Mouse (Mus musculus) stomach, embryonic 16.5 days (tissue): ENCODE measurements around the gene Tmem198b. TPM values are rescaled to one million over a fixed set of nuclear protein-coding genes. Genes with fewer than 3 reads are reported as not detected.

ENCODE experiments used
- ATAC-seq: fragments of 200-750 bp; cut with Nextera tagmentation; 2 replicates; pipeline ENCODE4 v1.8.0; 2017; ENCODE audit warnings: moderate number of reproducible peaks, moderate TSS enrichment; ENCODE audit not compliant: insufficient read depth, low FRiP score
- H3K27ac ChIP-seq: fragments of 300-500 bp; sonication (generic); 2 replicates; pipeline ENCODE4 v1.5.1; 2014; ENCODE audit warnings: low read length
- H3K27me3 ChIP-seq: fragments of 300-500 bp; sonication (generic); 2 replicates; pipeline ENCODE4 v1.6.1; 2014; ENCODE audit warnings: low read length, control low read depth, mixed read lengths; ENCODE audit not compliant: control insufficient read depth, insufficient read depth
- H3K36me3 ChIP-seq: fragments of 300-500 bp; sonication (generic); 2 replicates; pipeline ENCODE4 v1.6.1; 2014; ENCODE audit warnings: low read length; ENCODE audit not compliant: control insufficient read depth, insufficient read depth
- H3K4me1 ChIP-seq: fragments of 300-500 bp; sonication (generic); 2 replicates; pipeline ENCODE4 v1.6.1; 2014; ENCODE audit warnings: low read length, control low read depth, mixed read lengths; ENCODE audit not compliant: control insufficient read depth, insufficient read depth
- H3K4me2 ChIP-seq: fragments of 300-500 bp; sonication (generic); 2 replicates; pipeline ENCODE4 v1.6.1; 2014; ENCODE audit warnings: low read depth, low read length, mixed read lengths
- H3K4me3 ChIP-seq: fragments of 300-500 bp; sonication (generic); replicated peaks from 2 replicates; pipeline ENCODE4 v1.5.1; 2014; ENCODE audit warnings: mild to moderate bottlenecking, low read length
- H3K9ac ChIP-seq: fragments of 300-500 bp; sonication (generic); 2 replicates; pipeline ENCODE4 v1.6.1; 2014; ENCODE audit warnings: low read length
- H3K9me3 ChIP-seq: fragments of 300-500 bp; sonication (generic); replicated peaks from 2 replicates; pipeline ENCODE4 v1.6.1; 2016; ENCODE audit warnings: low read length, control low read depth; ENCODE audit not compliant: control insufficient read depth
- WGBS: fragments of 180-500 bp; shearing (Covaris S2); extraction: QIAGEN DNeasy Blood & Tissue Kit; methylation state at CpG from one replicate; pipeline ENCODE4 v1.1.7; 2014; 5-methylcytosine and 5-hydroxymethylcytosine counted together
- polyA plus RNA-seq: library from polyadenylated mRNA; unstranded; fragments of >200 nt; fragmentation: Nextera tagmentation; extraction: Ambion mirVana; gene quantifications from 2 replicates; pipeline ENCODE4 v1.2.1, GENCODE M21; 2015

The Tmem198b gene
- polyA plus RNA-seq, 1 experiment from 2014 or later, result 17.3 TPM

DNA sequence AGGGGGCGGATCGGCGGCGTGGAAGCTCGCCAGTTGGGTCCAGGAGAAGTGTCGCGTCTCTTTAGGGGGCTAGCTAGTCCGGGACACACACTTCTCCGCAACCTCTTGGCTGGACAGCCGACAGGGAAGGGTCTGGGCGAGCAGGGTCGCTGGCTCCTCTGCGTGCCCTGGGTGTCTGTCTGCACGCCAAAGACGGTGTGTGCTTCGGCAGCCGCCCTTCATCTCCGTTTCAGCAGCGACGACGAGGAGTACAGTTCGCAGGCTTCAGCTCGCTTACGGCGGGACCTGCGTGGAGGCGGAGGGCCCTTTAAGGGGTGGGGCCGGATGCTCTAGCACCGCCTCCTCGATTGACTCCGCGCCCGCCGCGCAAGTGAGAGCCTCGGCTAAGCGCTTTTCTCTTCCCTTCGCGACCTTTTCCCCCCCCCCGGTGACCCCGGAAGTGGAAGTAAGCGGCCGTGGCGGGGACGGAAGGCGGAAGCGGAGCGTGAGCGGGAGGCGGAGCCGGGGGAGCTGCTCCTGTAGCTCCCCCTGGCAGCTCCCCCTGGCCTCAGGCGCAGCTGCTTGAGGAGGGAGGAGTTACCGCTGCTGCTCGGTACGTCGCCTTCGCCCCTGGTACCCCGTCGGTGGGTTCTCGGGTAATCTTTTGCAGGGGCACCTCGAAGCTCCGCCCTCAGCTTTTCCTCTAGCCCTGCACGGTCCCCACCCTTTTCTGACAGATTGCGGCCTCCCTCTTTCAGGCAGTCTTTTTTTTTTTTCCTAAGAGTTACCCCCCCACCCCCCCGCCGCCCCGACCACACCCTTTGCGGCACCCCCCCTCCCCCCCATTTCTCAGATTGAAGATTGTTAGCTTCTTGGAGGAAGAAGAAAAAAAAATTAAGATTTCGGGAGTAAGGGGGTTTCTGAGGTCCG, 1.2 kb upstream of the Tmem198b start:
- no peaks in the 10 kb centered on the region for H3K9me3 ChIP-seq
- H3K36me3 ChIP-seq, result no peaks in the 10 kb centered on the region
- under 1% methylated on average over 70 of the region's 70 CpGs for WGBS
- peak overlapping the region; percentile 79 for H3K9ac ChIP-seq
- H3K27ac ChIP-seq, result peak overlapping the region; percentile 96
- H3K4me2 ChIP-seq, result peak overlapping the region; percentile 83
- peak; percentile 95 for ATAC-seq
- no peaks in the 10 kb centered on the region for H3K27me3 ChIP-seq
- H3K4me1 ChIP-seq, result peaks cover 31% of the 10 kb centered on the region
- peak overlapping the region; percentile 56 for H3K4me3 ChIP-seq

GRCm38 (mm10) chr10:128803771-128804270, 349 bp downstream of the Tmem198b start, which contains the start of gene Dnajc14:
TSS of gene Dnajc14 (plus strand) at chr10:128804062.
- Histone ChIP-seq H3K4me2 (peak within 1 kb of the TSS; percentile 83), H3K9ac (peak within 1 kb of the TSS; percentile 79), H3K36me3 (no peaks in the 10 kb centered on the region), H3K4me3 (peak within 1 kb of the TSS; percentile 56), H3K4me1 (peaks cover 29% of the 10 kb centered on the region), H3K27ac (peak within 1 kb of the TSS; percentile 96), H3K9me3 (no peaks in the 10 kb centered on the region), H3K27me3 (no peaks in the 10 kb centered on the region)
- ATAC-seq, result no peak
- under 1% methylated on average over 14 of the region's 14 CpGs for WGBS

GRCm38 (mm10) chr10:128803361-128803760, 809 bp downstream of the Tmem198b start:
- peak overlapping the region; percentile 56 for H3K4me3 ChIP-seq
- H3K9ac ChIP-seq, result peak overlapping the region; percentile 79
- no peaks in the 10 kb centered on the region for H3K36me3 ChIP-seq
- WGBS, result 6% methylated on average over 6 of the region's 6 CpGs
- no peaks in the 10 kb centered on the region for H3K9me3 ChIP-seq
- H3K4me2 ChIP-seq, result peak overlapping the region; percentile 83
- peak overlapping the region; percentile 96 for H3K27ac ChIP-seq
- peaks cover 24% of the 10 kb centered on the region for H3K4me1 ChIP-seq
- ATAC-seq, result no peak
- H3K27me3 ChIP-seq, result no peaks in the 10 kb centered on the region

GRCm38 (mm10) chr10:128802956-128803355, 1.2 kb downstream of the Tmem198b start:
- Histone ChIP-seq H3K4me1 (peaks cover 23% of the 10 kb centered on the region), H3K9me3 (no peaks in the 10 kb centered on the region), H3K27ac (peak overlapping the region; percentile 96; the same call in 1 of the 2 replicates), H3K4me2 (peak overlapping the region; percentile 83), H3K4me3 (peak overlapping the region; percentile 56), H3K9ac (peak overlapping the region; percentile 79), H3K27me3 (no peaks in the 10 kb centered on the region), H3K36me3 (no peaks in the 10 kb centered on the region)
- ATAC-seq, result no peak
- WGBS, result 48% methylated on average over 4 of the region's 4 CpGs

DNA sequence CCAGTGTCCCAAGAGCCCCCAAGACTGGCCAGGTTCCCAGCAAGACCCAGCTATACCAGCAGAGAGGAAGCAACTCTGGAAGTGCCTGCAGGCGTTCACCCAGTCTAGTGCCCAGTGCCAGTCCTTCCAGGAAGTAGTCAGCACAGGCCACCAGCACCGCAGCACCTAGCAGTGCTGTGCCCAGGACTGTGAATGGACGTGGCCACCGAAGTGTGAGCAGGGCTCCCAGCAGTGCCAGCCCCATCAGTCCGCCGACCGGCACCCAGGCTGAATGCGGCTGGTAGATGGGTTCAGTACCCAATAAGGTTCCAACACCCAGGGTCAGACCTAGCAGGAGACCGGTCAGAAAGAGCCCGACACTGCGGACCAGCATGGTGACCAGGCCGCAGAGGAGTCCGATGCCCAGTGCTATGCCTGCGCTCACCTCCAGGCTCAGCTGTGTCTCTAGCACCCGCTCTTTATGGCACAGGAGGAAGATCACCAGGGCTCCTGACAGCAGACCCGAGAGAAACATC, 2.1 kb downstream of the Tmem198b start:
- no peak overlapping the region for H3K9ac ChIP-seq
- no peaks in the 10 kb centered on the region for H3K36me3 ChIP-seq
- peaks cover 14% of the 10 kb centered on the region for H3K4me1 ChIP-seq
- no peaks in the 10 kb centered on the region for H3K27me3 ChIP-seq
- no peak for ATAC-seq
- WGBS, result 90% methylated on average over 16 of the region's 16 CpGs
- no peaks in the 10 kb centered on the region for H3K9me3 ChIP-seq
- no peak overlapping the region for H3K27ac ChIP-seq
- H3K4me2 ChIP-seq, result no peak overlapping the region; the same call in 1 of the 2 replicates
- H3K4me3 ChIP-seq, result no peak overlapping the region

DNA sequence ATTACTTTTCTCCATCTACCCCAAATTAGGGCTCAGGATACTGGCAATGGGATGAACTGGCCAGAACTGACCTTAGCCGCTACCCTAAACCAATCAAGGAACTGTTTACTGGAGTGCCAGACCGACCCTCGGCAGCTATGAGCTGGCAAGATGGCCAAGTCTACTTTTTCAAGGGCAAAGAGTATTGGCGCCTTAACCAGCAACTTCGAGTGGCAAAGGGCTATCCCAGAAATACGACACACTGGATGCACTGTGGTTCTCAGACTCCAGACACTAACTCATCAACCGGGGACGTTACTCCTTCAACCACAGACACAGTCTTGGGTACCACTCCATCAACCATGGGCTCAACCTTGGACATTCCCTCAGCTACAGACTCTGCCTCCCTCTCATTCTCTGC, 5.5 kb downstream of the Tmem198b start:
- Histone ChIP-seq H3K4me2 (no peak overlapping the region), H3K9me3 (no peaks in the 10 kb centered on the region)

GRCm38 (mm10) chr10:128795581-128795980, 8.6 kb downstream of the Tmem198b start:
- Histone ChIP-seq H3K36me3 (no peaks in the 10 kb centered on the region), H3K4me2 (no peak overlapping the region), H3K27ac (no peak overlapping the region), H3K4me1 (no peaks in the 10 kb centered on the region), H3K9me3 (no peaks in the 10 kb centered on the region), H3K27me3 (no peaks in the 10 kb centered on the region), H3K4me3 (no peak overlapping the region), H3K9ac (no peak overlapping the region)
- no peak for ATAC-seq
- 99% methylated on average over 3 of the region's 3 CpGs for WGBS

More for the DNA sequence above, 5.5 kb downstream of the Tmem198b start:
- no peak overlapping the region for H3K9ac ChIP-seq
- no peaks in the 10 kb centered on the region for H3K36me3 ChIP-seq
- no peak for ATAC-seq
- no peaks in the 10 kb centered on the region for H3K27me3 ChIP-seq
- peaks cover 4% of the 10 kb centered on the region; the same call in 1 of the 2 replicates for H3K4me1 ChIP-seq
- no peak overlapping the region for H3K4me3 ChIP-seq
- no peak overlapping the region for H3K27ac ChIP-seq
- 92% methylated on average over 8 of the region's 8 CpGs for WGBS

- WGBS, result 80% methylated on average over 5 of the region's 5 CpGs
- Histone ChIP-seq H3K36me3 (no peaks in the 10 kb centered on the region), H3K4me1 (no peaks in the 10 kb centered on the region), H3K9ac (no peak overlapping the region), H3K9me3 (no peaks in the 10 kb centered on the region), H3K4me3 (no peak overlapping the region), H3K27me3 (no peaks in the 10 kb centered on the region), H3K4me2 (no peak overlapping the region), H3K27ac (no peak overlapping the region)
- ATAC-seq, result no peak
Observed at GRCm38 (mm10) chr10:128794391-128794790, 9.8 kb downstream of the Tmem198b start.

DNA sequence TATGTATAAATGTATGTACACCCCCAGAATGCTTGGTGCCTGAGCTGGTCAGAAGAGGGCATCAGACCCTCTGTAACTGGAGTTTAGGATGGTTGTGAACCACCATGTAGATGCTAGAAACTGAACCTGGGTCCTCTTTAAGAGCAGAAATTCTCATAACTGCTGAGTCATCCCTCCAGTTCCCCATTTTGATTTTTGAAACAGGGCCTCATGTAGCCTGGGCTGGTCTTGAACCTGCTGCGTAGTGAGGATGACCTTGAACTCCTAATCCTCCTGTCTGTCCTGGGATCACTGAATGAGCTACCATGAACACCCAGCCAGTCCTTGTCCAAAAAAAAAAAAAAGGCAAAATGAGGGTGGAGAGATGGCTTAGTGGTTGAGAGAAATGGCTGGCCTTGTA, 10.9 kb downstream of the Tmem198b start:
- H3K27me3 ChIP-seq, result no peaks in the 10 kb centered on the region
- no peak for ATAC-seq
- H3K9me3 ChIP-seq, result no peaks in the 10 kb centered on the region
- H3K36me3 ChIP-seq, result no peaks in the 10 kb centered on the region
- no peak overlapping the region for H3K9ac ChIP-seq
- H3K4me3 ChIP-seq, result no peak overlapping the region
- WGBS, result 88% methylated on average over 1 of the region's 1 CpGs
- no peak overlapping the region for H3K27ac ChIP-seq
- no peaks in the 10 kb centered on the region for H3K4me1 ChIP-seq
- H3K4me2 ChIP-seq, result no peak overlapping the region
